Mouse (Mus musculus) heart, adult 2 months (tissue): ENCODE measurements around the gene Ctsa. TPM values are rescaled to one million over a fixed set of nuclear protein-coding genes. Genes with fewer than 3 reads are reported as not detected.
A peak's percentile ranks its signal among the peaks of the same experiment; 100 is the strongest.

Experiments used
- DNase-seq, 2 experiments: peaks; one replicate each; pipeline ENCODE4 v3.0.0; 2021
- H3K27ac ChIP-seq: fragments of 200-600 bp; 2 replicates; pipeline ENCODE4 v1.8.1; 2022
- H3K27me3 ChIP-seq: fragments of 200-500 bp; 2 replicates; pipeline ENCODE4 v1.6.1; 2012; ENCODE audit warnings: mild to moderate bottlenecking, low read length, inconsistent platforms, mixed read lengths; ENCODE audit not compliant: control insufficient read depth, insufficient read depth
- H3K36me3 ChIP-seq: fragments of 200-500 bp; 2 replicates; pipeline ENCODE4 v1.6.1; 2012; ENCODE audit warnings: low read length, inconsistent platforms; ENCODE audit not compliant: control insufficient read depth, insufficient read depth
- H3K4me1 ChIP-seq: fragments of 200-500 bp; 2 replicates; pipeline ENCODE4 v1.6.1; 2011; ENCODE audit warnings: low read length; ENCODE audit not compliant: control insufficient read depth, insufficient read depth
- H3K4me3 ChIP-seq: fragments of 200-600 bp; 2 replicates; pipeline ENCODE4 v1.8.1; 2022
- H3K79me2 ChIP-seq: fragments of 200-500 bp; replicated peaks from 2 replicates; pipeline ENCODE4 v1.6.1; 2012; ENCODE audit warnings: mild to moderate bottlenecking, inconsistent platforms, low read length, moderate library complexity, mixed read lengths; ENCODE audit not compliant: control insufficient read depth, insufficient read depth
- H3K9ac ChIP-seq: fragments of 200-500 bp; 2 replicates; pipeline ENCODE4 v1.6.1; 2012; ENCODE audit warnings: low read depth, mild to moderate bottlenecking, control low read depth, inconsistent platforms, low read length, mixed read lengths
- CTCF ChIP-seq: fragments of 200-600 bp; IDR thresholded peaks from 2 replicates; pipeline ENCODE4 v1.8.1; 2022; ENCODE audit warnings: antibody characterized with exemption, mild to moderate bottlenecking, moderate library complexity
- EP300 ChIP-seq: fragments of 200-500 bp; IDR thresholded peaks from 2 replicates; pipeline ENCODE4 v1.6.1; 2011; ENCODE audit warnings: low read depth, low read length, control low read depth; ENCODE audit not compliant: insufficient read depth
- POLR2A ChIP-seq: fragments of 200-500 bp; IDR thresholded peaks from 2 replicates; pipeline ENCODE4 v1.6.1; 2011; ENCODE audit warnings: mild to moderate bottlenecking, low read depth, low read length, control low read depth; ENCODE audit not compliant: insufficient read depth
- WGBS: fragments of 180-500 bp; shearing (Covaris S2); methylation state at CpG from one replicate; pipeline ENCODE4 v1.1.7; 2018; 5-methylcytosine and 5-hydroxymethylcytosine counted together
- intact Hi-C: fragments of 180-260 bp; cut with DNase I; formaldehyde crosslinking; loops from one replicate; pipeline ENCODE4 v1.15.1; 2025
- polyA plus RNA-seq: library from polyadenylated mRNA; depleted of rRNA; stranded (reverse); fragments of >200 nt; gene quantifications from 2 replicates; pipeline ENCODE4 v1.2.3, GENCODE M21; 2012
- total RNA-seq, 2 experiments: library from RNA; stranded (reverse); gene quantifications; 2 replicates each; pipeline ENCODE4 v1.2.3; 2021

Gene Ctsa
- total and polyA plus RNA-seq, 3 experiments: 94.3 to 200 (median 99.8) TPM

GRCm38 (mm10) chr2:164803201-164803920 lies 29.3 kb upstream of the Ctsa start:
- WGBS: 87% methylated on average over 16 of the region's 16 CpGs
- peaks cover 3% of the 10 kb centered on the region for H3K4me1 ChIP-seq
- no peaks in the 10 kb centered on the region for H3K27me3 ChIP-seq
- intact Hi-C loops: no loop called here
- H3K27ac ChIP-seq: no peak overlapping the region
- peaks cover 1% of the 10 kb centered on the region; the same call in 1 of the 2 replicates for H3K79me2 ChIP-seq
- H3K9ac ChIP-seq: no peak overlapping the region
- DNase-seq: no peak
- no peaks in the 10 kb centered on the region for H3K36me3 ChIP-seq
- TF ChIP-seq CTCF: no peak
- TF ChIP-seq POLR2A: no peak
- no peak for TF ChIP-seq EP300
- no peak overlapping the region for H3K4me3 ChIP-seq

GRCm38 (mm10) chr2:164803921-164804313 lies 28.8 kb upstream of the Ctsa start:
- Histone ChIP-seq H3K27ac (no peak overlapping the region), H3K79me2 (peaks cover 1% of the 10 kb centered on the region; the same call in 1 of the 2 replicates), H3K27me3 (no peaks in the 10 kb centered on the region), H3K9ac (no peak overlapping the region), H3K4me3 (no peak overlapping the region; the same call in 1 of the 2 replicates), H3K36me3 (no peaks in the 10 kb centered on the region), H3K4me1 (peaks cover 3% of the 10 kb centered on the region)
- no peak for DNase-seq
- no peak for TF ChIP-seq EP300
- TF ChIP-seq POLR2A: no peak
- TF ChIP-seq CTCF: no peak
- 36% methylated on average over 1 of the region's 1 CpGs for WGBS
- intact Hi-C loops: loop anchor here (1.0 to 2.0 kb wide), 2 partner anchors 19 to 107 kb away; partner anchors contain the start of genes Zfp335 and Zswim1

GRCm38 (mm10) chr2:164804533-164805331 lies 27.9 kb upstream of the Ctsa start, which contains the start of the genes Acot8 and Zswim3:
Acot8 (minus strand) TSS chr2:164804882.
Zswim3 (plus strand) TSS chr2:164805098.
- peak; percentile 98 for DNase-seq
- under 1% methylated on average over 47 of the region's 47 CpGs for WGBS
- peak within 1 kb of the TSS; percentile 80 for H3K9ac ChIP-seq
- TF ChIP-seq POLR2A (peak; percentile 97), CTCF (no peak), EP300 (0 out of 2 replicates have a peak, but pooled peaks have one; percentile 24)
- peaks cover 3% of the 10 kb centered on the region for H3K4me1 ChIP-seq
- H3K79me2 ChIP-seq: peaks cover 1% of the 10 kb centered on the region; the same call in 1 of the 2 replicates
- H3K36me3 ChIP-seq: no peaks in the 10 kb centered on the region
- peak within 1 kb of the TSS; percentile 94 for H3K27ac ChIP-seq
- H3K4me3 ChIP-seq: peak within 1 kb of the TSS; percentile 66
- H3K27me3 ChIP-seq: no peaks in the 10 kb centered on the region
- intact Hi-C loops: loop anchor here (1.0 to 2.0 kb wide), 2 partner anchors 18 to 107 kb away; partner anchors contain the start of genes Zfp335 and Zswim1

GRCm38 (mm10) chr2:164805332-164805718 lies 27.3 kb upstream of the Ctsa start:
- WGBS: 3% methylated on average over 21 of the region's 21 CpGs
- peak overlapping the region; percentile 68 for H3K9ac ChIP-seq
- intact Hi-C loops: loop anchor here (2.0 kb wide), 1 partner anchor 17 kb away; the partner anchor contains the start of gene Zswim1
- TF ChIP-seq EP300: no peak
- peak overlapping the region; percentile 94 for H3K27ac ChIP-seq
- DNase-seq: no peak
- peaks cover 1% of the 10 kb centered on the region; the same call in 1 of the 2 replicates for H3K79me2 ChIP-seq
- H3K4me1 ChIP-seq: peaks cover 3% of the 10 kb centered on the region
- H3K4me3 ChIP-seq: peak overlapping the region; percentile 66
- no peaks in the 10 kb centered on the region for H3K27me3 ChIP-seq
- no peaks in the 10 kb centered on the region for H3K36me3 ChIP-seq

GRCm38 (mm10) chr2:164806614-164807013 lies 26.1 kb upstream of the Ctsa start:
- Histone ChIP-seq H3K79me2 (peaks cover 1% of the 10 kb centered on the region; the same call in 1 of the 2 replicates), H3K27ac (no peak overlapping the region), H3K36me3 (no peaks in the 10 kb centered on the region), H3K4me1 (peaks cover 3% of the 10 kb centered on the region), H3K4me3 (no peak overlapping the region), H3K9ac (no peak overlapping the region), H3K27me3 (no peaks in the 10 kb centered on the region)
- intact Hi-C loops: no loop called here
- TF ChIP-seq EP300: no peak
- TF ChIP-seq CTCF: no peak
- no peak for TF ChIP-seq POLR2A
- 76% methylated on average over 7 of the region's 7 CpGs for WGBS
- no peak for DNase-seq
